Mouse (Mus musculus) neutrophil, adult 5-6 weeks (primary cell): ENCODE measurements around the gene Tnik. TPM values are rescaled to one million over a fixed set of nuclear protein-coding genes. Genes with fewer than 3 reads are reported as not detected.

ENCODE experiments used
- ATAC-seq: fragments of 151-379, 151-347 bp; 2 replicates; pipeline ENCODE4 v1.8.0; 2017; ENCODE audit warnings: mild to moderate bottlenecking, moderate TSS enrichment; ENCODE audit not compliant: insufficient number of reproducible peaks, poor library complexity, low FRiP score, severe bottlenecking; ENCODE audit errors: extremely low read depth
- total RNA-seq: library from RNA; stranded (forward); fragments of 200-1000 nt; gene quantifications from 2 replicates; pipeline ENCODE4 v1.2.3, GENCODE M21; 2017

The Tnik gene
- total RNA-seq, 1 experiment from 2014 or later = 30.6 TPM

GRCm38 (mm10) chr3:28718521-28718920 is 455.5 kb downstream of the Tnik start:
- ATAC-seq = no peak

GRCm38 (mm10) chr3:28721218-28721617 is 458.2 kb downstream of the Tnik start:
- no peak for ATAC-seq

GRCm38 (mm10) chr3:28721838-28722237 is 458.8 kb downstream of the Tnik start:
- no peak for ATAC-seq

- no peak for ATAC-seq
These were observed 459.5 kb downstream of the Tnik start for GRCm38 (mm10) chr3:28722531-28722930.

GRCm38 (mm10) chr3:28723534-28723933 is 460.5 kb downstream of the Tnik start:
- no peak for ATAC-seq

GRCm38 (mm10) chr3:28725203-28725602 is 462.2 kb downstream of the Tnik start:
- no peak for ATAC-seq
